Mouse (Mus musculus) CH12.LX (cell line): ENCODE data around the gene Tubgcp6. TPM values are rescaled to one million over a fixed set of nuclear protein-coding genes. Genes with fewer than 3 reads are reported as not detected.

Experiments used
- DNase-seq: peaks from one replicate; pipeline ENCODE4 v3.0.0-alpha.2; 2013; ENCODE audit errors: extremely low read depth
- H3K27ac ChIP-seq: 2 replicates; pipeline ENCODE4 v1.5.1; 2012; ENCODE audit warnings: low read depth, mild to moderate bottlenecking, control low read depth, moderate library complexity; ENCODE audit not compliant: insufficient read depth
- H3K27me3 ChIP-seq: replicated peaks from 2 replicates; pipeline ENCODE3; 2012; ENCODE audit warnings: inconsistent platforms
- H3K36me3 ChIP-seq, 2 experiments: replicated peaks in 1 of 2; 2 replicates each; pipeline versions ENCODE3 to v1.6.1; 2012; ENCODE audit warnings: inconsistent platforms in 1 of 2, low read length in 1 of 2, mild to moderate bottlenecking in 1 of 2, mixed read lengths in 1 of 2, moderate library complexity in 1 of 2; ENCODE audit not compliant: control insufficient read depth in 1 of 2, insufficient read depth in 1 of 2
- H3K4me1 ChIP-seq, 2 experiments: 2 replicates each; pipeline ENCODE4 v1.6.1; 2012; ENCODE audit warnings: inconsistent platforms in 1 of 2, moderate library complexity in 1 of 2; ENCODE audit not compliant: insufficient read depth in 2 of 2, control insufficient read depth in 1 of 2
- H3K4me2 ChIP-seq: 2 replicates; pipeline ENCODE4 v1.6.1; 2012; ENCODE audit warnings: low read depth, mild to moderate bottlenecking, control low read depth; ENCODE audit not compliant: poor library complexity, insufficient read depth, severe bottlenecking
- H3K4me3 ChIP-seq, 3 experiments: fragments of 150-350 bp in 1 of 3; sonication (generic) in 1 of 3; replicated peaks in 1 of 3; 2 replicates each; pipeline versions ENCODE3 to v1.5.1; 2011 to 2012; ENCODE audit warnings: low read depth in 2 of 3, low read length in 2 of 3, mild to moderate bottlenecking in 2 of 3, moderate library complexity in 2 of 3, control low read depth in 1 of 3, improper control_type of control experiment in 1 of 3, inconsistent platforms in 1 of 3, mixed read lengths in 1 of 3; ENCODE audit not compliant: poor library complexity in 1 of 3
- H3K79me2 ChIP-seq: replicated peaks from 2 replicates; pipeline ENCODE4 v1.6.1; 2012; ENCODE audit warnings: mild to moderate bottlenecking, moderate library complexity; ENCODE audit not compliant: control insufficient read depth, poor library complexity, insufficient read depth, severe bottlenecking; ENCODE audit errors: extremely low read depth
- H3K9ac ChIP-seq: 2 replicates; pipeline ENCODE4 v1.6.1; 2012; ENCODE audit warnings: low read depth, mild to moderate bottlenecking, control low read depth, moderate library complexity; ENCODE audit not compliant: insufficient read depth
- H3K9me3 ChIP-seq: replicated peaks from 2 replicates; pipeline ENCODE3; 2012; ENCODE audit warnings: low read length, inconsistent platforms, mixed read lengths
- BHLHE40 ChIP-seq: IDR thresholded peaks from 2 replicates; pipeline ENCODE4 v1.6.1; 2011; ENCODE audit warnings: mild to moderate bottlenecking, low read depth, low read length, improper control_type of control experiment
- CHD1 ChIP-seq: IDR thresholded peaks from 2 replicates; pipeline ENCODE4 v1.6.1; 2012; ENCODE audit warnings: low read depth, low read length, improper control_type of control experiment, inconsistent platforms
- CHD2 ChIP-seq: IDR thresholded peaks from 2 replicates; pipeline ENCODE4 v1.6.1; 2011; ENCODE audit warnings: low read length, improper control_type of control experiment
- CTCF ChIP-seq, 2 experiments: IDR thresholded peaks in 1 of 2; conservative IDR thresholded peaks in 1 of 2; 2 replicates each; pipeline ENCODE4 v1.5.1; 2011 to 2012; ENCODE audit warnings: low read depth in 2 of 2, low read length in 2 of 2, improper control_type of control experiment in 1 of 2, inconsistent platforms in 1 of 2, mild to moderate bottlenecking in 1 of 2, moderate library complexity in 1 of 2
- E2F4 ChIP-seq: IDR thresholded peaks from 2 replicates; pipeline ENCODE4 v1.6.1; 2011; ENCODE audit warnings: low read depth, low read length, improper control_type of control experiment; ENCODE audit not compliant: insufficient replicate concordance
- ELF1 ChIP-seq: IDR thresholded peaks from 2 replicates; pipeline ENCODE4 v1.6.1; 2014; ENCODE audit warnings: low read depth, mild to moderate bottlenecking, inconsistent platforms, low read length, improper control_type of control experiment
- EP300 ChIP-seq: IDR thresholded peaks from 2 replicates; pipeline ENCODE4 v1.6.1; 2011; ENCODE audit warnings: low read length, improper control_type of control experiment
- ETS1 ChIP-seq: conservative IDR thresholded peaks from 2 replicates; pipeline ENCODE4 v1.6.1; 2012; ENCODE audit warnings: low read depth, mild to moderate bottlenecking, inconsistent platforms, low read length, improper control_type of control experiment, moderate library complexity
- GABPA ChIP-seq: IDR thresholded peaks from 2 replicates; pipeline ENCODE4 v1.6.1; 2012; ENCODE audit warnings: low read depth, low read length, improper control_type of control experiment, inconsistent platforms; ENCODE audit not compliant: insufficient replicate concordance
- HCFC1 ChIP-seq: IDR thresholded peaks from 2 replicates; pipeline ENCODE4 v1.6.1; 2012; ENCODE audit warnings: low read depth, mild to moderate bottlenecking, inconsistent platforms, low read length, improper control_type of control experiment
- IRF4 ChIP-seq: IDR thresholded peaks from 2 replicates; pipeline ENCODE4 v1.6.1; 2014; ENCODE audit warnings: low read depth, mild to moderate bottlenecking, inconsistent platforms, low read length, improper control_type of control experiment
- JUN ChIP-seq: IDR thresholded peaks from 2 replicates; pipeline ENCODE4 v1.6.1; 2011; ENCODE audit warnings: low read depth, mild to moderate bottlenecking, low read length, improper control_type of control experiment, moderate library complexity; ENCODE audit not compliant: insufficient read depth
- JUND ChIP-seq: conservative IDR thresholded peaks from 2 replicates; pipeline ENCODE4 v1.6.1; 2011; ENCODE audit warnings: low read depth, low read length, improper control_type of control experiment
- KAT2A ChIP-seq: IDR thresholded peaks from 2 replicates; pipeline ENCODE4 v1.6.1; 2012; ENCODE audit warnings: low read length, improper control_type of control experiment, inconsistent platforms; ENCODE audit not compliant: insufficient replicate concordance
- MAFK ChIP-seq: IDR thresholded peaks from 2 replicates; pipeline ENCODE4 v1.6.1; 2011; ENCODE audit warnings: low read length, improper control_type of control experiment; ENCODE audit not compliant: insufficient replicate concordance
- MAX ChIP-seq: IDR thresholded peaks from 2 replicates; pipeline ENCODE4 v1.6.1; 2011; ENCODE audit warnings: low read length, improper control_type of control experiment
- MAZ ChIP-seq: IDR thresholded peaks from 2 replicates; pipeline ENCODE4 v1.6.1; 2012; ENCODE audit warnings: low read depth, mild to moderate bottlenecking, inconsistent platforms, low read length, improper control_type of control experiment, moderate library complexity
- MEF2A ChIP-seq: IDR thresholded peaks from 2 replicates; pipeline ENCODE4 v1.6.1; 2014; ENCODE audit warnings: low read depth, mild to moderate bottlenecking, inconsistent platforms, low read length, improper control_type of control experiment, borderline replicate concordance
- MXI1 ChIP-seq: IDR thresholded peaks from 2 replicates; pipeline ENCODE4 v1.6.1; 2011; ENCODE audit warnings: mild to moderate bottlenecking, low read depth, low read length, improper control_type of control experiment
- MYC ChIP-seq: IDR thresholded peaks from 2 replicates; pipeline ENCODE4 v1.6.1; 2011; ENCODE audit warnings: low read depth, mild to moderate bottlenecking, improper control_type of control experiment, low read length
- NELFE ChIP-seq: IDR thresholded peaks from 2 replicates; pipeline ENCODE4 v1.6.1; 2011; ENCODE audit warnings: low read depth, low read length, improper control_type of control experiment
- NRF1 ChIP-seq: IDR thresholded peaks from 2 replicates; pipeline ENCODE4 v1.6.1; 2014; ENCODE audit warnings: low read depth, mild to moderate bottlenecking, inconsistent platforms, low read length, improper control_type of control experiment, moderate library complexity
- PAX5 ChIP-seq: IDR thresholded peaks from 2 replicates; pipeline ENCODE4 v1.6.1; 2012; ENCODE audit warnings: low read length, inconsistent platforms, mixed read lengths
- POLR2A ChIP-seq: IDR thresholded peaks from 2 replicates; pipeline ENCODE4 v1.6.1; 2011; ENCODE audit warnings: low read depth, mild to moderate bottlenecking, improper control_type of control experiment, low read length
- POLR2AphosphoS2 ChIP-seq: IDR thresholded peaks from 2 replicates; pipeline ENCODE4 v1.6.1; 2011; ENCODE audit warnings: low read depth, low read length, improper control_type of control experiment
- RAD21 ChIP-seq: IDR thresholded peaks from 2 replicates; pipeline ENCODE4 v1.6.1; 2011; ENCODE audit warnings: low read depth, mild to moderate bottlenecking, low read length, improper control_type of control experiment, moderate library complexity
- RCOR1 ChIP-seq: conservative IDR thresholded peaks from 2 replicates; pipeline ENCODE4 v1.6.1; 2012; ENCODE audit warnings: low read depth, mild to moderate bottlenecking, inconsistent platforms, low read length, improper control_type of control experiment
- SIN3A ChIP-seq: IDR thresholded peaks from 2 replicates; pipeline ENCODE4 v1.6.1; 2012; ENCODE audit warnings: low read length, improper control_type of control experiment, inconsistent platforms
- SMC3 ChIP-seq: IDR thresholded peaks from 2 replicates; pipeline ENCODE4 v1.6.1; 2011; ENCODE audit warnings: low read depth, low read length, improper control_type of control experiment
- TBP ChIP-seq: conservative IDR thresholded peaks from 2 replicates; pipeline ENCODE4 v1.6.1; 2011; ENCODE audit warnings: low read depth, low read length, improper control_type of control experiment
- TCF12 ChIP-seq: IDR thresholded peaks from 2 replicates; pipeline ENCODE4 v1.6.1; 2014; ENCODE audit warnings: low read depth, mild to moderate bottlenecking, inconsistent platforms, low read length, improper control_type of control experiment
- UBTF ChIP-seq: IDR thresholded peaks from 2 replicates; pipeline ENCODE4 v1.6.1; 2012; ENCODE audit warnings: low read depth, mild to moderate bottlenecking, inconsistent platforms, low read length, improper control_type of control experiment, moderate library complexity
- USF1 ChIP-seq: IDR thresholded peaks from 2 replicates; pipeline ENCODE4 v1.6.1; 2014; ENCODE audit warnings: low read depth, mild to moderate bottlenecking, inconsistent platforms, low read length, improper control_type of control experiment
- USF2 ChIP-seq: conservative IDR thresholded peaks from 2 replicates; pipeline ENCODE4 v1.6.1; 2011; ENCODE audit warnings: low read depth, low read length, improper control_type of control experiment
- ZC3H11A ChIP-seq: IDR thresholded peaks from 2 replicates; pipeline ENCODE4 v1.6.1; 2012; ENCODE audit warnings: low read depth, mild to moderate bottlenecking, inconsistent platforms, low read length, improper control_type of control experiment
- ZKSCAN1 ChIP-seq: IDR thresholded peaks from 2 replicates; pipeline ENCODE4 v1.6.1; 2012; ENCODE audit warnings: low read depth, inconsistent platforms, low read length, improper control_type of control experiment, borderline replicate concordance
- ZMIZ1 ChIP-seq: IDR thresholded peaks from 2 replicates; pipeline ENCODE4 v1.6.1; 2012; ENCODE audit warnings: low read depth, mild to moderate bottlenecking, inconsistent platforms, low read length, improper control_type of control experiment
- ZNF384 ChIP-seq: IDR thresholded peaks from 2 replicates; pipeline ENCODE4 v1.6.1; 2012; ENCODE audit warnings: low read depth, low read length, improper control_type of control experiment, inconsistent platforms
- dilution Hi-C: fragments of 300-500 bp; cut with MboI; formaldehyde crosslinking; loops from 2 replicates; pipeline ENCODE4 v1.14.3; 2020; ENCODE audit warnings: low sequenced_read_pairs; ENCODE audit not compliant: extremely low pct_unique_long_range_greater_than_20kb, extremely low pct_ligation_motif_present
- in situ Hi-C: fragments of 300-500 bp; cut with MboI; formaldehyde crosslinking; loops from 3 replicates; pipeline ENCODE4 v1.14.3; 2019; ENCODE audit warnings: low sequenced_read_pairs, low pct_ligation_motif_present, low pct_unique_long_range_greater_than_20kb, mixed read lengths
- polyA plus RNA-seq: library from polyadenylated mRNA; unstranded; fragments of >175 nt; gene quantifications from 2 replicates; pipeline ENCODE4 v1.2.1, GENCODE M21; 2012; ENCODE audit warnings: low read depth; ENCODE audit not compliant: insufficient read length
- total RNA-seq, 2 experiments: library from RNA; depleted of rRNA; stranded (reverse); fragments of 300-350 nt in 1 of 2; fragments of >200 nt in 1 of 2; gene quantifications; 2 replicates each; pipeline ENCODE4 v1.2.3; 2012 to 2014

The Tubgcp6 gene
- total RNA-seq (2012; rRNA removed) (16.7 and 17.0 TPM in 2 replicates), total RNA-seq (2014; rRNA removed) (11.3 and 13.3 TPM in 2 replicates), polyA plus RNA-seq (10.6 and 12.7 TPM in 2 replicates)

- Histone ChIP-seq H3K27me3 (no peaks in the 10 kb centered on the region), H3K4me1 (peaks cover 9 to 39% of the 10 kb centered on the region in 2 experiments), H3K4me2 (peak within 1 kb of the TSS; percentile 78), H3K9me3 (no peaks in the 10 kb centered on the region), H3K9ac (peak within 1 kb of the TSS; percentile 62), H3K4me3 (peak within 1 kb of the TSS; percentile 78 to 99 (median 86)), H3K27ac (no peak within 1 kb of the TSS), H3K79me2 (peaks cover 18% of the 10 kb centered on the region), H3K36me3 (peaks cover 15 to 64% of the 10 kb centered on the region in 2 experiments)
- peak; percentile 94 for TF ChIP-seq HCFC1
- peak; percentile 78 for TF ChIP-seq TBP
- TF ChIP-seq RAD21, result no peak; the same call in 1 of the 2 replicates
- 0 out of 2 replicates have a peak, but pooled peaks have one; percentile 37 for TF ChIP-seq BHLHE40
- peak; percentile 36; the same call in 1 of the 2 replicates for TF ChIP-seq ETS1
- no peak; the same call in 1 of the 2 replicates for TF ChIP-seq SMC3
- TF ChIP-seq CTCF (conservative IDR thresholded peaks at IDR 0.05 in 1 of 2, IDR thresholded peaks at IDR 0.05 in 1 of 2; ENCODE audit: low read depth in 2 of 2, low read length in 2 of 2), result no peak
- peak; percentile 72 for TF ChIP-seq MAX
- TF ChIP-seq POLR2AphosphoS2, result peak; percentile 94
- TF ChIP-seq ZMIZ1, result peak; percentile 63; the same call in 1 of the 2 replicates
- TF ChIP-seq IRF4, result peak; percentile 87
- no peak for TF ChIP-seq ZKSCAN1
- TF ChIP-seq KAT2A, result peak; percentile 92
- no peak for TF ChIP-seq USF1
- TF ChIP-seq MEF2A, result peak; percentile 77
- peak; percentile 47; the same call in 1 of the 2 replicates for TF ChIP-seq GABPA
- TF ChIP-seq SIN3A, result peak; percentile 99
- no peak for TF ChIP-seq UBTF
- peak; percentile 74 for TF ChIP-seq NELFE
- no peak for TF ChIP-seq PAX5
- peak; percentile 52; the same call in 1 of the 2 replicates for TF ChIP-seq JUND
- TF ChIP-seq NRF1, result 0 out of 2 replicates have a peak, but pooled peaks have one; percentile 29
- peak; percentile 91 for TF ChIP-seq POLR2A
- TF ChIP-seq CHD2, result peak; percentile 55; the same call in 1 of the 2 replicates
- TF ChIP-seq USF2, result no peak
- no peak for TF ChIP-seq EP300
- no peak for TF ChIP-seq CHD1
- peak; percentile 92 for TF ChIP-seq MXI1
- TF ChIP-seq ZNF384, result no peak
- TF ChIP-seq MYC, result no peak
- peak; percentile 79 for TF ChIP-seq ELF1
- TF ChIP-seq JUN, result no peak
- TF ChIP-seq MAZ, result 0 out of 2 replicates have a peak, but pooled peaks have one; percentile 63
- no peak for TF ChIP-seq MAFK
- no peak for TF ChIP-seq ZC3H11A
- TF ChIP-seq TCF12, result peak; percentile 84
- peak; percentile 94; the same call in 1 of the 2 replicates for TF ChIP-seq E2F4
- no peak for TF ChIP-seq RCOR1
- in situ Hi-C loops, result loop anchor here (25.0 kb wide), 1 partner anchor 239 kb away; the partner anchor contains the start of genes Lmf2, Ncaph2 and Sco2
- dilution Hi-C loops, result no loop called here
- DNase-seq, result peak; percentile 94
These were observed at the start of gene Tubgcp6 for GRCm38 (mm10) chr15:89122649-89123366. Gene Tubgcp6 (minus strand): TSS chr15:89123112.
